Mouse (Mus musculus): ENCODE measurements around the gene Actg2.

The Actg2 gene

DNA sequence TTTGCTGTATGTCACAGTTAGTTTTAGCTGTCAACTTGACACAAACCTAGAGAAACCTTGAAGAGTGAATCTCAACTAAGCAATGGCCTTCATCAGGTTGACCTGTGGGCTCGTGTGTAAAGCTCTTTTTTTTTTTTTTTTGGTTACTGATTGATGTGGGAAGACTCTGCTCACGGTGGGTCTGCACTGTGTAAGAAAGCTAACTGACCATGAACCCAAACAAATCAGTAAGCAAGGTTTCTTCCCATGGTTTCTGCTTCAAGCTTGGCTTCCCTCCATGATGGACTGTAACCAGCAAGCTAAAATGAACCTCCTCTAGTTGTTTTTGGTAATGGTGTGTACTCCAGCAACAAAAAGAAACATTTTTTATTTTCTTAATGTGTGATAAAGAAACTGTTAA, 56.9 kb downstream of the Actg2 start:
- DNase-seq (ENCODE audit: low spot score) = no peak

DNA sequence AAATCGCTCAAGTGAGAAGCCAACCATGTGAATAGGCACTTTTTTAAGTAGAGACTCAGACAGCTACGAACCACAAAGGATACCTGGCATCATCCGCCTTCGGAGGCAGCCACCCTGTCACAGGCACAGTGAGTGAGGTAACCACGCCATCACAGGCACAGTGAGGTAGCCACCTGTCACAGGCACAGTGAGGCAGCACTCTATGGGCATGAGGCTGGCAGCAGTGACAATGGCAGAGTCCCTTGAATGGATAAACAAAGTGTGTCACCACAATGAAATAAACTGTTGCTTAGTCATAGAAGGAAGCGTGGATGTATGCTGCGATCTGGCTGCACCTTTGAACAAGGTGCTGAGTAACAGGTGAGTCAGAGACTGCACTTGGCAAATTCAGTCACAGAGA, 57.4 kb downstream of the Actg2 start:
- DNase-seq (ENCODE audit: low spot score) = no peak

DNA sequence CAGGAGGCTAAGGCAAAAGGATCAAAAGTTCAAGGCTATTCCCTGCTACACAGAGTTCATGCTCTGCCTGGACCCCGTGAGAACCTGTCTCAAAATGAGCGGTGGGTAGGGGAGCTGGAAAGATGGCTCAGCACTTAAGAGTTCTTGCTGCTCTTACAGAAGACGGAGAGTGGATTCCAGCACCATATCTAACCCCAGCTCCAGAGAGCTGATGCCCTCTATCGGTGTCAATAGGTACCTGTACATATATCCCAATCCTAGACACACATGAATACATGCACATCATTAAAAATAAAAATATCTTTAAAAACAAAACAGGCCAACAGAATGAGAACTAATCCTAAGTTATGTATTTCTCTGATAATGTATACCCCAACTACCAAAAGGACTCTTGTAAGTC, 57.8 kb downstream of the Actg2 start:
- peak; percentile 7 for DNase-seq (ENCODE audit: low spot score)

DNA sequence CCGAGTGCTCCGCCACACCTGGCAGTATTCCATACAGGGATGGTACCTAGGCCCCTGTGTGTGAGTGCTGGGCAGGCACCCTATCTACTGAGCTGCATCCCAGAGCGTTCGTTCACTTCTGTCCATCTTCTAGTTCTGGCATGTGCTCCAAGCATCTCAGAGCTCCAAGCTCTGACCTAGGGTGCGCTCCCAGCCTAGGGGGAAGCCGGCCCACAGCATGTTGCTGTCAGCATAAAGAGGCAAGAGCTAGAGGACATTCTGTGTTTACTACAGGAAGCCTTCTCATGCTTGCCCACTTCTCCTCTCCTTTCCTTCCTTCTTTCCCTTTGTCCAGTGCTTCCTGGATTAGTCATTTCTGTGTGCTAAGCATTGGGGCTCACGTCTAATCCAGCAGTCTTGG, 60.6 kb downstream of the Actg2 start:
- no peak for DNase-seq (ENCODE audit: low spot score)

DNA sequence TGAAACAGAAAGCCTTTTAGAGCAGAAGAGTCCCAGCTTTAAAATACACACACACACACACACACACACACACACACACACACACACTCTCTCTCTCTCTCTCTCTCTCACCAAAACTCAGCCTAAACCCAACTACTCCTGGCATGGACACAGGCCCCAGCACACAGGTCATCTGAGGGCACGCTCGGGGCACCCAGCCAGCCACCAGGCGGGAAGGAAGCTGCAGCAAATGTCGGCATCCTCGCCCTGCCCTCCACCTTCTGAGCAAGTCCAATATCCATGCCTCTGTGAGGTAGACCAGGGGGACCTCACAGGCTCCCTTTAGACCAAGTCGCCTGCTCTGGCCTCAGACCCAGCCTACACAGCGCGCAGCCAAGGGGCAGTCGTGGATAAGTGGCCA, 62.8 kb downstream of the Actg2 start:
- DNase-seq (ENCODE audit: low spot score) = no peak

DNA sequence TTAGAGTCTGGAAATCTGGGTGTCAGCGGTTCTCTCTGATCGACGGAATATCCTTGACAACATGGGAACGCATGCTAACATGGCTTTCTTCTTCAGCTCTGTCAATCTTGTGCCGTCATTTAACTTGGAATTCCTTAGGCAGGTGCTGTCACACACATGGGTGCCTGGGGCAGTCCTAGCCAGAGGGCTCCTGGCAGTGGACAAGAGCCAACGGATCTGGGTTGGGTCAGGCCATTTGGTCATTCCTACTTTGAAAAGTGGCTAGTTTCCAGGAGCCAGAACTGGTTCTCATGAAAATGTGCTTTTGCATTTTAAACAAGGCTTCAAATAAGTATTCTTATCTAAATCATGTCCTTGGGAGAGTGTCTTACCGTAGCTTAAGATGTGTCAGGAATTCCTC, 64.3 kb downstream of the Actg2 start:
- DNase-seq (ENCODE audit: low spot score) = no peak

DNA sequence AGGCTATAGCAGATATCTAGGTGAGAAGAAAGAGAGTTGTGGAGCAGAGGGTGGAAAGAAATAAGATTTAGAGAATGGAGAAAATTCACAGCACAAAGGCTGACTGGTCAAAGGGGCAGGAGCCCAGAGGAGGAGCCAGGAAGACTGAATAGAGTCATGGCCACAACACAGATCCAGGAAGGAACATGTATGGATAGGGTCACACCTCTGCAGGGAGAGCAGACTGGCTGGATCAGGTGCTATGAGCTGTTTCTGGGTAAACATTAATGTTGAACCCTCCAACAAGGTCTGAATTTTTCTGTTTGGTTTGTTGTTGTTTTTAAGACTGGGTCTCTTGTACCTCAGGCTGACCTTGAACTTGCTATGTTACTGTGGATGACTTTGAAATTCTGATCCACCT, 72.1 kb downstream of the Actg2 start:
- DNase-seq (ENCODE audit: low spot score) = no peak

Measured in embryo, embryonic 10.5 days (tissue).